ENCODE assay signal across 25 mouse cellular contexts in genomic region chr6:140290109-140290508, GRCm38 (mm10).
DNase-seq lines count a peak whose midpoint lies in the region; ATAC-seq lines count a peak whose summit lies in the region.
"Had no signal": no experiment of that assay in that cellular context is flagged by ENCODE, and none has a peak within 500 bp of the region (broad histone marks: within the 10 kb centered on the region; RNA-seq: fewer than 3 reads in every experiment).

No protein-coding gene starts in this region.

- no peaks in the 10 kb centered on the region for H3K27me3 ChIP-seq in forebrain, embryonic 13.5 days
- H3K27me3 ChIP-seq in forebrain, embryonic 12.5 days, result no peaks in the 10 kb centered on the region
- H3K27me3 ChIP-seq in megakaryocyte, embryonic 14.5 days (replicated peaks), result no peaks in the 10 kb centered on the region
- H3K27me3 ChIP-seq: heart, embryonic 13.5 days; limb, embryonic 13.5 days; liver, embryonic 13.5 days had no signal

- no peaks in the 10 kb centered on the region for H3K9me3 ChIP-seq in forebrain, embryonic 13.5 days (replicated peaks)
- no peaks in the 10 kb centered on the region for H3K9me3 ChIP-seq in forebrain, embryonic 12.5 days
- peaks cover 26% of the 10 kb centered on the region for H3K9me3 ChIP-seq in megakaryocyte, embryonic 14.5 days
- H3K9me3 ChIP-seq: heart, embryonic 13.5 days; limb, embryonic 13.5 days; liver, embryonic 13.5 days had no signal

- no peaks in the 10 kb centered on the region for H3K36me3 ChIP-seq in forebrain, embryonic 13.5 days (ENCODE audit: poor library complexity, severe bottlenecking)
- H3K36me3 ChIP-seq in forebrain, embryonic 12.5 days (replicated peaks), result no peaks in the 10 kb centered on the region
- H3K36me3 ChIP-seq in megakaryocyte, embryonic 14.5 days (replicated peaks; ENCODE audit: low read length), result no peaks in the 10 kb centered on the region
- H3K36me3 ChIP-seq: heart, embryonic 13.5 days; limb, embryonic 13.5 days; liver, embryonic 13.5 days had no signal

- DNase-seq in kidney, adult 18-20 months, result peak; percentile 21
- no peak for DNase-seq in kidney, postnatal 10 days
- peak; percentile 41 for DNase-seq in thymus, postnatal 14 days
- no peak for DNase-seq in thymus, postnatal 25 days
- DNase-seq: adrenal gland, postnatal 14 days; cerebellum, adult 8-10 months; forebrain, postnatal 0 days; gastrocnemius, postnatal 36 days; heart, adult 2 months; heart, postnatal 14 days; layer of hippocampus, postnatal 36 days; liver, embryonic 13.5 days; lung, adult 2 months; lung, postnatal 14 days; retina, postnatal 1 day; right cerebral cortex, postnatal 25 days; spleen, adult 18-20 months had no signal

- H3K4me3 ChIP-seq in forebrain, embryonic 13.5 days, result no peak overlapping the region
- no peak overlapping the region for H3K4me3 ChIP-seq in forebrain, embryonic 12.5 days (replicated peaks)
- peak overlapping the region; percentile 21 for H3K4me3 ChIP-seq in megakaryocyte, embryonic 14.5 days (replicated peaks)
- H3K4me3 ChIP-seq: heart, adult 2 months; heart, embryonic 13.5 days; limb, embryonic 13.5 days; liver, embryonic 13.5 days had no signal

- no peak overlapping the region for H3K27ac ChIP-seq in forebrain, embryonic 13.5 days
- no peak overlapping the region for H3K27ac ChIP-seq in forebrain, embryonic 12.5 days
- H3K27ac ChIP-seq: heart, adult 2 months; heart, embryonic 13.5 days; limb, embryonic 13.5 days; liver, embryonic 13.5 days had no signal

- 70% methylated on average over 12 of the region's 13 CpGs for WGBS in forebrain, embryonic 13.5 days
- 69% methylated on average over 12 of the region's 13 CpGs for WGBS in forebrain, embryonic 12.5 days

- no peaks in the 10 kb centered on the region for H3K4me1 ChIP-seq in forebrain, embryonic 13.5 days
- peaks cover 8% of the 10 kb centered on the region; the same call in 1 of the 2 replicates for H3K4me1 ChIP-seq in forebrain, embryonic 12.5 days
- no peaks in the 10 kb centered on the region for H3K4me1 ChIP-seq in megakaryocyte, embryonic 14.5 days
- H3K4me1 ChIP-seq: limb, embryonic 13.5 days; liver, embryonic 13.5 days had no signal

- peak; percentile 38; the same call in 1 of the 2 replicates for ATAC-seq in forebrain, embryonic 13.5 days
- ATAC-seq in forebrain, embryonic 12.5 days (ENCODE audit: low FRiP score), result no peak
- no peak for ATAC-seq in megakaryocyte, adult 5-6 weeks (ENCODE audit: poor library complexity, severe bottlenecking)
- ATAC-seq: CD4-positive, CD25-positive, alpha-beta regulatory T cell, adult 4 months; forebrain, postnatal 0 days; hindbrain, embryonic 16.5 days had no signal

- no peak overlapping the region for H3K4me2 ChIP-seq in forebrain, embryonic 13.5 days
- H3K4me2 ChIP-seq in forebrain, embryonic 12.5 days, result no peak overlapping the region
- H3K4me2 ChIP-seq: heart, embryonic 13.5 days; limb, embryonic 13.5 days; liver, embryonic 13.5 days had no signal

- H3K9ac ChIP-seq in forebrain, embryonic 13.5 days, result no peak overlapping the region
- H3K9ac ChIP-seq in forebrain, embryonic 12.5 days, result no peak overlapping the region
- H3K9ac ChIP-seq: forebrain, postnatal 0 days; heart, embryonic 13.5 days; limb, embryonic 13.5 days; liver, embryonic 13.5 days had no signal

Comparison
In these comparisons a context has a peak if more than half of its experiments do, and no peak if none do; other contexts are left out.
1. DNase-seq: peak in kidney, adult 18-20 months (single experiment) and thymus, postnatal 14 days (single experiment); none in kidney, postnatal 10 days (single experiment) and thymus, postnatal 25 days (single experiment).